Mouse (Mus musculus) MEL (cell line): Measurements from ENCODE around the gene Gm4737. TPM values are rescaled to one million over a fixed set of nuclear protein-coding genes. Genes with fewer than 3 reads are reported as not detected.

Source experiments
- DNase-seq: peaks from one replicate; pipeline ENCODE4 v3.0.0; 2011; ENCODE audit warnings: low read depth, low spot score
- H3K27ac ChIP-seq: 2 replicates; pipeline ENCODE4 v1.5.1; 2012; ENCODE audit warnings: low read depth, mild to moderate bottlenecking, control low read depth, low read length, moderate library complexity; ENCODE audit not compliant: control insufficient read depth
- H3K27me3 ChIP-seq, 2 experiments: fragments of 150-350 bp in 1 of 2; sonication (generic) in 1 of 2; 2 replicates each; pipeline ENCODE4 v1.6.1; 2012; ENCODE audit warnings: low read length in 2 of 2, mild to moderate bottlenecking in 2 of 2, improper control_type of control experiment in 1 of 2, moderate library complexity in 1 of 2; ENCODE audit not compliant: insufficient read depth in 2 of 2, control insufficient read depth in 1 of 2
- H3K36me3 ChIP-seq, 2 experiments: 2 replicates each; pipeline ENCODE4 v1.6.1; 2012 to 2014; ENCODE audit warnings: low read length in 2 of 2, improper control_type of control experiment in 1 of 2, inconsistent platforms in 1 of 2, mild to moderate bottlenecking in 1 of 2; ENCODE audit not compliant: insufficient read depth in 2 of 2, control insufficient read depth in 1 of 2
- H3K4me1 ChIP-seq, 2 experiments: fragments of 150-350 bp in 1 of 2; sonication (generic) in 1 of 2; 2 replicates each; pipeline ENCODE4 v1.6.1; 2012; ENCODE audit warnings: low read length in 2 of 2, improper control_type of control experiment in 1 of 2, mild to moderate bottlenecking in 1 of 2; ENCODE audit not compliant: insufficient read depth in 2 of 2, control insufficient read depth in 1 of 2
- H3K4me3 ChIP-seq, 2 experiments: fragments of 150-350 bp in 1 of 2; sonication (generic) in 1 of 2; 2 replicates each; pipeline ENCODE4 v1.5.1; 2012; ENCODE audit warnings: low read depth in 2 of 2, low read length in 2 of 2, mild to moderate bottlenecking in 2 of 2, moderate library complexity in 2 of 2, control low read depth in 1 of 2, improper control_type of control experiment in 1 of 2; ENCODE audit not compliant: control insufficient read depth in 1 of 2, insufficient read depth in 1 of 2
- H3K79me2 ChIP-seq: 2 replicates; pipeline ENCODE4 v1.6.1; 2012; ENCODE audit warnings: mild to moderate bottlenecking, low read length, moderate library complexity; ENCODE audit not compliant: control insufficient read depth, poor library complexity, insufficient read depth
- H3K9ac ChIP-seq: 2 replicates; pipeline ENCODE4 v1.6.1; 2012; ENCODE audit warnings: low read depth, mild to moderate bottlenecking, control low read depth, low read length, moderate library complexity; ENCODE audit not compliant: control insufficient read depth, poor library complexity, severe bottlenecking
- H3K9me3 ChIP-seq: fragments of 150-350 bp; sonication (generic); replicated peaks from 2 replicates; pipeline ENCODE4 v1.6.1; 2012; ENCODE audit warnings: mild to moderate bottlenecking, low read length, improper control_type of control experiment, moderate library complexity; ENCODE audit not compliant: insufficient read depth
- CHD1 ChIP-seq: IDR thresholded peaks from 2 replicates; pipeline ENCODE4 v1.6.1; 2012; ENCODE audit warnings: low read depth, mild to moderate bottlenecking, inconsistent platforms, low read length, improper control_type of control experiment
- E2F4 ChIP-seq: IDR thresholded peaks from 2 replicates; pipeline ENCODE4 v1.6.1; 2011; ENCODE audit warnings: low read depth, low read length, improper control_type of control experiment, borderline replicate concordance
- ELF1 ChIP-seq: IDR thresholded peaks from 2 replicates; pipeline ENCODE4 v1.6.1; 2014; ENCODE audit warnings: low read depth, mild to moderate bottlenecking, inconsistent platforms, low read length, improper control_type of control experiment, moderate library complexity
- EP300 ChIP-seq, 2 experiments: IDR thresholded peaks; 2 replicates each; pipeline ENCODE4 v1.6.1; 2011; ENCODE audit warnings: improper control_type of control experiment in 2 of 2, low read length in 2 of 2, low read depth in 1 of 2, mild to moderate bottlenecking in 1 of 2
- ETS1 ChIP-seq: IDR thresholded peaks from 2 replicates; pipeline ENCODE4 v1.6.1; 2012; ENCODE audit warnings: low read depth, mild to moderate bottlenecking, inconsistent platforms, low read length, improper control_type of control experiment, moderate library complexity
- GABPA ChIP-seq: IDR thresholded peaks from 2 replicates; pipeline ENCODE4 v1.6.1; 2012; ENCODE audit warnings: low read depth, mild to moderate bottlenecking, inconsistent platforms, low read length, improper control_type of control experiment, moderate library complexity
- GATA1 ChIP-seq: IDR thresholded peaks from 2 replicates; pipeline ENCODE4 v1.6.1; 2011; ENCODE audit warnings: low read depth, low read length, improper control_type of control experiment
- HCFC1 ChIP-seq: IDR thresholded peaks from 2 replicates; pipeline ENCODE4 v1.6.1; 2012; ENCODE audit warnings: low read depth, mild to moderate bottlenecking, inconsistent platforms, low read length, improper control_type of control experiment, moderate library complexity
- JUND ChIP-seq: IDR thresholded peaks from 2 replicates; pipeline ENCODE4 v1.6.1; 2011; ENCODE audit warnings: low read depth, mild to moderate bottlenecking, improper control_type of control experiment, low read length
- KAT2A ChIP-seq: conservative IDR thresholded peaks from 2 replicates; pipeline ENCODE4 v1.6.1; 2012; ENCODE audit warnings: low read depth, low read length, improper control_type of control experiment, inconsistent platforms
- MAX ChIP-seq: IDR thresholded peaks from 2 replicates; pipeline ENCODE4 v1.6.1; 2011; ENCODE audit warnings: low read length, improper control_type of control experiment
- MAZ ChIP-seq: IDR thresholded peaks from 2 replicates; pipeline ENCODE4 v1.6.1; 2012; ENCODE audit warnings: low read depth, mild to moderate bottlenecking, inconsistent platforms, low read length, improper control_type of control experiment
- MEF2A ChIP-seq: IDR thresholded peaks from 2 replicates; pipeline ENCODE4 v1.6.1; 2014; ENCODE audit warnings: low read depth, mild to moderate bottlenecking, inconsistent platforms, low read length, improper control_type of control experiment; ENCODE audit not compliant: poor library complexity, insufficient replicate concordance, severe bottlenecking; ENCODE audit errors: extremely low read depth
- MXI1 ChIP-seq: IDR thresholded peaks from 2 replicates; pipeline ENCODE4 v1.6.1; 2011; ENCODE audit warnings: mild to moderate bottlenecking, low read depth, low read length, improper control_type of control experiment
- NRF1 ChIP-seq: IDR thresholded peaks from 2 replicates; pipeline ENCODE4 v1.6.1; 2014; ENCODE audit warnings: low read depth, mild to moderate bottlenecking, inconsistent platforms, low read length, improper control_type of control experiment, moderate library complexity; ENCODE audit not compliant: poor library complexity, insufficient read depth, severe bottlenecking
- POLR2AphosphoS2 ChIP-seq: IDR thresholded peaks from 2 replicates; pipeline ENCODE4 v1.6.1; 2011; ENCODE audit warnings: low read length, improper control_type of control experiment
- POLR2AphosphoS5 ChIP-seq: IDR thresholded peaks from 2 replicates; pipeline ENCODE4 v1.6.1; 2012; ENCODE audit warnings: low read depth, borderline replicate concordance, mild to moderate bottlenecking, inconsistent platforms, low read length, moderate library complexity, mixed read lengths
- RAD21 ChIP-seq: IDR thresholded peaks from 2 replicates; pipeline ENCODE4 v1.6.1; 2011; ENCODE audit warnings: mild to moderate bottlenecking, low read depth, low read length, improper control_type of control experiment
- RCOR1 ChIP-seq: IDR thresholded peaks from 2 replicates; pipeline ENCODE4 v1.6.1; 2012; ENCODE audit warnings: low read depth, mild to moderate bottlenecking, inconsistent platforms, low read length, improper control_type of control experiment
- USF1 ChIP-seq: IDR thresholded peaks from 2 replicates; pipeline ENCODE4 v1.6.1; 2014; ENCODE audit warnings: low read depth, mild to moderate bottlenecking, inconsistent platforms, low read length, improper control_type of control experiment, moderate library complexity
- ZC3H11A ChIP-seq: IDR thresholded peaks from 2 replicates; pipeline ENCODE4 v1.6.1; 2012; ENCODE audit warnings: low read depth, mild to moderate bottlenecking, inconsistent platforms, low read length, improper control_type of control experiment
- ZKSCAN1 ChIP-seq: IDR thresholded peaks from 2 replicates; pipeline ENCODE4 v1.6.1; 2012; ENCODE audit warnings: low read depth, mild to moderate bottlenecking, inconsistent platforms, low read length, improper control_type of control experiment, moderate library complexity
- polyA plus RNA-seq, 2 experiments: library from polyadenylated mRNA; stranded (reverse) in 1 of 2; unstranded in 1 of 2; fragments of >175 nt in 1 of 2; fragments of >200 nt in 1 of 2; gene quantifications; 2 replicates each; pipeline versions ENCODE4 v1.2.1 to v1.2.4; 2012; ENCODE audit warnings: low replicate concordance in 2 of 2, low read depth in 1 of 2; ENCODE audit not compliant: insufficient read length in 2 of 2, insufficient read depth in 1 of 2, missing spikeins in 1 of 2
- total RNA-seq: library from RNA; depleted of rRNA; stranded (reverse); fragments of 300-350 nt; gene quantifications from 2 replicates; pipeline ENCODE4 v1.2.3, GENCODE M21; 2012

Gene Gm4737
- total and polyA plus RNA-seq, 3 experiments, result 27.6 to 124 (median 103) TPM

DNA sequence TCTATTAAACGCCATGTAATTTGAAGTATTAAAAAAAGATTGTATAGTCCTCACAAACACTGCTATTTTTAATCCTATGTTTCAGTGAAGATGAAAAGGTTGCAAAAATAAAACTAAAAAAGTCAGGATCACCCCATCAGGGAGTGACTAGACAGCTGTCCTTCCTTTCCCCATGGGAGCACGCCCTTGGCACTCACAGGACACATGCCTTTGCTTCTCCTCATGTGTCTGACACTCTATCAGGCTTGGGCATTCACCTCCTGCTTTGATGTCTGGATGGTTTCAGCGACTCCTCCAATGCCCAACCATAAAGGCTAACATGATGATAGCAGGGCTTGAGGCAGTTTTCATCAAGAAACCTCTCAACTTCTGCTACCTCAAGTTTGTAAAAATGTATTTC, 12.1 kb upstream of the Gm4737 start:
- H3K9me3 ChIP-seq, result no peaks in the 10 kb centered on the region
- H3K36me3 ChIP-seq, result no peaks in the 10 kb centered on the region
- H3K4me1 ChIP-seq, result no peaks in the 10 kb centered on the region
- no peak overlapping the region for H3K9ac ChIP-seq
- no peak for DNase-seq
- no peak for TF ChIP-seq JUND
- TF ChIP-seq ZKSCAN1, result no peak
- no peak for TF ChIP-seq KAT2A
- TF ChIP-seq ZC3H11A, result no peak
- no peak for TF ChIP-seq NRF1
- no peak for TF ChIP-seq CHD1
- no peak for TF ChIP-seq ETS1
- TF ChIP-seq RCOR1, result no peak
- TF ChIP-seq MAX, result no peak
- TF ChIP-seq HCFC1, result no peak
- no peak for TF ChIP-seq ELF1
- no peak for TF ChIP-seq E2F4
- no peak for TF ChIP-seq MAZ
- TF ChIP-seq MEF2A, result no peak
- no peak for TF ChIP-seq MXI1
- TF ChIP-seq GABPA, result no peak
- no peak for TF ChIP-seq RAD21
- TF ChIP-seq EP300 (IDR thresholded peaks at IDR 0.05; ENCODE audit: low read depth in 1 of 2, low read length in 2 of 2), result no peak
- no peaks in the 10 kb centered on the region for H3K27me3 ChIP-seq
- no peaks in the 10 kb centered on the region for H3K79me2 ChIP-seq
- no peak overlapping the region for H3K4me3 ChIP-seq
- no peak overlapping the region for H3K27ac ChIP-seq

DNA sequence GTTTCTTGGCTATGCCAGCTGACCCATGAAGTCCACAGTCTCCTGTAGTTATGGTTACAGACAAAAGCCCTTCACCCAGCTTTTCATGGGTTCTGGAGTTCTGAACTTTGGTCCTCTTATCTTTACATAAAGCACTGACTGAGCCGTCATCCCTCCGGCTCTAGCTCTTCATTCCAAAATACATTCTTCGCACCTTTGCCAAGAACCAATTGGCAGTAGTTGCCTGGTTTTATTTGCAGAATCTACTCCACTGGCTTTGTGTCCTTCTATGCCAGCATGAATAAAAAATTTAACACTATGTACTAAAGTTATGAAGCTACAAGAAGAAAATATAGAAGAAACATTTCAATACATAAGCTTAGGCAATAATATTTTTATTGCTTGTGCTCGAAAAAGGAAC, 10.4 kb upstream of the Gm4737 start:
- DNase-seq, result no peak
- no peaks in the 10 kb centered on the region for H3K36me3 ChIP-seq
- no peak overlapping the region for H3K4me3 ChIP-seq
- no peaks in the 10 kb centered on the region for H3K27me3 ChIP-seq
- H3K27ac ChIP-seq, result no peak overlapping the region
- no peaks in the 10 kb centered on the region for H3K79me2 ChIP-seq
- H3K4me1 ChIP-seq, result no peaks in the 10 kb centered on the region
- TF ChIP-seq MAX (no peak), ELF1 (no peak), POLR2AphosphoS2 (no peak), POLR2AphosphoS5 (no peak), USF1 (no peak), ZKSCAN1 (no peak), MEF2A (no peak), GABPA (no peak), MXI1 (no peak), GATA1 (no peak)
- no peaks in the 10 kb centered on the region for H3K9me3 ChIP-seq
- no peak overlapping the region for H3K9ac ChIP-seq
